Mouse (Mus musculus): Measurements from ENCODE around the gene Chuk. TPM values are rescaled to one million over a fixed set of nuclear protein-coding genes. Genes with fewer than 3 reads are reported as not detected.
A peak's percentile ranks its signal among the peaks of the same experiment; 100 is the strongest.

Chuk gene
- 42.5 and 46.8 TPM in 2 replicates for polyA plus RNA-seq (2015; fragmentation: Nextera tagmentation; extraction: Ambion mirVana)

- ATAC-seq (ENCODE audit: low FRiP score, low read depth): peak; percentile 98
- Histone ChIP-seq H3K27ac (0 out of 2 replicates have a peak within 1 kb of the TSS, but pooled peaks have one; percentile 28), H3K4me1 (peaks cover 18% of the 10 kb centered on the region), H3K4me2 (replicated peaks) (peak within 1 kb of the TSS; percentile 94), H3K27me3 (no peaks in the 10 kb centered on the region), H3K36me3 (peaks cover 27% of the 10 kb centered on the region), H3K9ac (peak within 1 kb of the TSS; percentile 96), H3K4me3 (peak within 1 kb of the TSS; percentile 91), H3K9me3 (no peaks in the 10 kb centered on the region)
- under 1% methylated on average over 66 of the region's 67 CpGs for WGBS
Measured at GRCm38 (mm10) chr19:44106831-44107660, at the start of gene Chuk. Gene Chuk, minus strand, starts transcription at chr19:44107480.

GRCm38 (mm10) chr19:44157005-44157404 is 49.7 kb upstream of the Chuk start:
- peaks cover 41% of the 10 kb centered on the region for H3K27me3 ChIP-seq
- H3K4me1 ChIP-seq: no peaks in the 10 kb centered on the region
- H3K27ac ChIP-seq: no peak overlapping the region
- ATAC-seq (ENCODE audit: low FRiP score, low read depth): no peak
- H3K4me2 ChIP-seq (replicated peaks): no peak overlapping the region
- no peaks in the 10 kb centered on the region for H3K36me3 ChIP-seq
- H3K9me3 ChIP-seq: no peaks in the 10 kb centered on the region
- WGBS: 92% methylated on average over 10 of the region's 10 CpGs
- no peak overlapping the region for H3K9ac ChIP-seq
- H3K4me3 ChIP-seq: no peak overlapping the region

DNA sequence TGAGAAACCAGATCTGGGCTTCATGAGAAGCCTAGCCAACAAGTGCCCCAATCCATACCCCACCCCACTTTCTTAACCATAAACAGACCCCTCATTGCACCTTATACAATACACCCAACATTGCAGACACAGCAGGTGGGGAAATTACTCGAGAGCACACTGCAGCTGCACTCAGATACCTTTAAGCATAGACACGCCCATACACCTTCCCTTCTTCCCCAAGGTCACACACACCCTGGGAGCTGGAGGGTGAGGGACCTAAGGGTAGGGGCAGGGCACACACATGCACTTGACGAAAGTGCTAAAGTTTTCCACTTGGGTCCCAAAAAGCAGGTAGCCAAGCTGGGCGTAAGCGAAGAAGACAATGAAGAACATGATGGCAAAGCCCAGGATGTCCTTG is 46.5 kb upstream of the Chuk start:
- Histone ChIP-seq H3K9ac (no peak overlapping the region), H3K36me3 (no peaks in the 10 kb centered on the region), H3K4me3 (no peak overlapping the region), H3K4me2 (replicated peaks) (no peak overlapping the region), H3K27ac (no peak overlapping the region), H3K27me3 (peaks cover 53% of the 10 kb centered on the region), H3K4me1 (no peaks in the 10 kb centered on the region), H3K9me3 (no peaks in the 10 kb centered on the region)
- 77% methylated on average over 5 of the region's 5 CpGs for WGBS
- no peak for ATAC-seq (ENCODE audit: low FRiP score, low read depth)

GRCm38 (mm10) chr19:44148991-44149390 is 41.7 kb upstream of the Chuk start:
- 69% methylated on average over 2 of the region's 2 CpGs for WGBS
- no peak overlapping the region for H3K27ac ChIP-seq
- no peak for ATAC-seq (ENCODE audit: low FRiP score, low read depth)
- no peaks in the 10 kb centered on the region for H3K9me3 ChIP-seq
- H3K27me3 ChIP-seq: peaks cover 21% of the 10 kb centered on the region
- peaks cover 10% of the 10 kb centered on the region for H3K4me1 ChIP-seq
- no peak overlapping the region for H3K4me3 ChIP-seq
- no peak overlapping the region for H3K4me2 ChIP-seq (replicated peaks)
- H3K36me3 ChIP-seq: peaks cover 7% of the 10 kb centered on the region; the same call in 1 of the 2 replicates
- no peak overlapping the region for H3K9ac ChIP-seq

DNA sequence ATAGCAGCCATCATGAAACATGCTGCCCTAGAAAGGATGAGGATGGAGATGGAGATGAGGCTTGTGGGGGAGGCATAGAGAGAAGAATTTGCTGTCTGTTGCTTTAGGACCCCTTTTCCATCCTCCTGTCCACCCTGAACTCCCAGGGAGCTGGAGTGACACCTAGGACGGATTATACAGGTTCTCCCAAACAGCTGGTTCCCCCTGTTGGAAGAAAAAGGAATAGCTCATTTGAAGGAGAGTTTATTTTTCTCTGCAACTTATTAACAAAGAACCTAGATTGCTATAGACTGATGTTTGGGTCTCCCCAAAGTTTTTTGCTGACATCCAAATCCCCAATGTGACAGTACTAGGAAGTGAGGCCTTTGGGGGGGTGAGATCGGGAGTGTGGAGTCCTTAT is 41.1 kb upstream of the Chuk start:
- Histone ChIP-seq H3K4me1 (peaks cover 10% of the 10 kb centered on the region), H3K36me3 (peaks cover 11% of the 10 kb centered on the region), H3K4me3 (no peak overlapping the region), H3K27me3 (peaks cover 17% of the 10 kb centered on the region), H3K4me2 (replicated peaks) (no peak overlapping the region), H3K9ac (no peak overlapping the region), H3K27ac (no peak overlapping the region), H3K9me3 (no peaks in the 10 kb centered on the region)
- 30% methylated on average over 2 of the region's 2 CpGs for WGBS
- ATAC-seq (ENCODE audit: low FRiP score, low read depth): no peak

GRCm38 (mm10) chr19:44146951-44147350 is 39.7 kb upstream of the Chuk start:
- H3K36me3 ChIP-seq: peaks cover 25% of the 10 kb centered on the region

GRCm38 (mm10) chr19:44146568-44146879 is 39.2 kb upstream of the Chuk start:
- Histone ChIP-seq H3K9ac (0 out of 2 replicates have a peak overlapping the region, but pooled peaks have one; percentile 73), H3K27me3 (peaks cover 10% of the 10 kb centered on the region), H3K4me3 (peak overlapping the region; percentile 77), H3K9me3 (no peaks in the 10 kb centered on the region), H3K27ac (no peak overlapping the region), H3K4me1 (peaks cover 10% of the 10 kb centered on the region), H3K36me3 (peaks cover 30% of the 10 kb centered on the region), H3K4me2 (replicated peaks) (peak overlapping the region; percentile 83)
- no peak for ATAC-seq (ENCODE audit: low FRiP score, low read depth)
- WGBS: 68% methylated on average over 9 of the region's 9 CpGs

More at GRCm38 (mm10) chr19:44146951-44147350, 39.7 kb upstream of the Chuk start:
- WGBS: 95% methylated on average over 8 of the region's 8 CpGs
- Histone ChIP-seq H3K4me3 (no peak overlapping the region), H3K4me1 (peaks cover 10% of the 10 kb centered on the region), H3K9ac (no peak overlapping the region), H3K9me3 (no peaks in the 10 kb centered on the region), H3K27me3 (peaks cover 12% of the 10 kb centered on the region), H3K27ac (no peak overlapping the region), H3K4me2 (replicated peaks) (no peak overlapping the region)
- no peak for ATAC-seq (ENCODE audit: low FRiP score, low read depth)

DNA sequence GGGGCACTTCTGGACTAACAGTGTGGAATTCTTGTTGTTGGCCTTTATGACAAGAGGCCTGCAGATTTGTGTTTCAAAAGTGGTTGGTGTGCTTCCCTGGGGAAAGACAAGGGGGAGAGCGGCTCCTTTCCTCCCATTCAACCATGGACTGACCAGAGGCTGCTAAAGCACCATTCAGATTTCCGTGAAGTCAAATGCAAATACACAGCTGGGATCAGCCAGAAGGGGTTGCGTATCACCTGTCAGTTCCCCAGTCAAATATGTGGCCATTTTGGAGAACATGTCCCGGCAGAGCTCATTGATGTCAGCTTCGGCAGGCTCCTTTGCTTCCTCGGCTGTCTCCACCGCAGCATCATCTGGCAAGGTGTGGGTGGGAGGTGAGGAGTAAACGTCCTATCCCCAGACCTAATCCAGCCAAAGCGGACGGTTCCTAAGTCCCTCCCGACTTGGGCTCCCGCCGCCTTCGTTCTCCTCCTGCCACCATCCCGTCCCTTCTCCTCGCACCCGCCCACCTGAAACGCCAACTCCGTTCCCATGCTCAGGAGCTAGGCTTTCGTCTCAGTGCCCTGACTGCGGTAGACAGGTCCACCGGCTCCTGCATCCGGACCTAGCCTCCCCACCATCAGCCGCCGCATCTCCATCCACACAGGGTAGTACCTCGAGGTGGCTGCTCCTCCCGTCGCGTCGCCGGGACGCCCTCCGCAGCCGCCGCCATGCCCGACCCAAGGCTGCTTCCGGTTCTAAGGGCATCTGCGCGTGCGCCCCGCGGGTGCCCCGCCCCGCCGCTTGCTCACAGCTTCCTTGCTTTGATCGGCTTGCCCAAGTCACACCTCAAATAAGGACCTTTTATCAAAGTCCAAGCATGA is 38.7 kb upstream of the Chuk start, which contains the start of gene Bloc1s2:
TSS of gene Bloc1s2 (minus strand) at position 745 of the 866 bp plus-strand sequence.
- H3K4me2 ChIP-seq (replicated peaks): peak within 1 kb of the TSS; percentile 83
- WGBS: 2% methylated on average over 46 of the region's 46 CpGs

GRCm38 (mm10) chr19:44144366-44144765 is 37.1 kb upstream of the Chuk start:
- 92% methylated on average over 9 of the region's 9 CpGs for WGBS
- no peak for ATAC-seq (ENCODE audit: low FRiP score, low read depth)

More for the DNA sequence above, 38.7 kb upstream of the Chuk start, which contains the start of gene Bloc1s2:
- Histone ChIP-seq H3K36me3 (peaks cover 35% of the 10 kb centered on the region), H3K27ac (0 out of 2 replicates have a peak within 1 kb of the TSS, but pooled peaks have one; percentile 34), H3K9ac (peak within 1 kb of the TSS; percentile 73), H3K9me3 (no peaks in the 10 kb centered on the region), H3K27me3 (peaks cover 10% of the 10 kb centered on the region), H3K4me1 (peaks cover 10% of the 10 kb centered on the region), H3K4me3 (peak within 1 kb of the TSS; percentile 77)
- ATAC-seq (ENCODE audit: low FRiP score, low read depth): peak; percentile 78

GRCm38 (mm10) chr19:44135960-44136485 is 28.7 kb upstream of the Chuk start:
- ATAC-seq (ENCODE audit: low FRiP score, low read depth): no peak

More at GRCm38 (mm10) chr19:44144366-44144765, 37.1 kb upstream of the Chuk start:
- Histone ChIP-seq H3K4me2 (replicated peaks) (no peak overlapping the region), H3K4me1 (peaks cover 10% of the 10 kb centered on the region), H3K36me3 (peaks cover 49% of the 10 kb centered on the region), H3K9me3 (no peaks in the 10 kb centered on the region), H3K4me3 (no peak overlapping the region), H3K9ac (no peak overlapping the region), H3K27me3 (peaks cover 5% of the 10 kb centered on the region; the same call in 1 of the 2 replicates), H3K27ac (no peak overlapping the region)

GRCm38 (mm10) chr19:44135072-44135959 is 28.0 kb upstream of the Chuk start, which contains the start of gene Cwf19l1:
Gene Cwf19l1, minus strand, starts transcription at chr19:44135876.
- Histone ChIP-seq H3K4me3 (peak within 1 kb of the TSS; percentile 80), H3K9ac (peak within 1 kb of the TSS; percentile 81), H3K27me3 (no peaks in the 10 kb centered on the region), H3K9me3 (peaks cover 5% of the 10 kb centered on the region; the same call in 1 of the 2 replicates), H3K4me2 (replicated peaks) (peak within 1 kb of the TSS; percentile 81), H3K27ac (peak within 1 kb of the TSS; percentile 87), H3K36me3 (peaks cover 40% of the 10 kb centered on the region), H3K4me1 (peaks cover 8% of the 10 kb centered on the region)
- ATAC-seq (ENCODE audit: low FRiP score, low read depth): peak; percentile 90
- under 1% methylated on average over 45 of the region's 45 CpGs for WGBS

More at GRCm38 (mm10) chr19:44135960-44136485, 28.7 kb upstream of the Chuk start:
- H3K27me3 ChIP-seq: no peaks in the 10 kb centered on the region
- H3K4me3 ChIP-seq: peak overlapping the region; percentile 80
- peaks cover 8% of the 10 kb centered on the region for H3K4me1 ChIP-seq
- H3K4me2 ChIP-seq (replicated peaks): peak overlapping the region; percentile 61
- no peak overlapping the region for H3K27ac ChIP-seq
- WGBS: 31% methylated on average over 7 of the region's 7 CpGs
- peak overlapping the region; percentile 51 for H3K9ac ChIP-seq
- peaks cover 38% of the 10 kb centered on the region for H3K36me3 ChIP-seq
- H3K9me3 ChIP-seq: peaks cover 5% of the 10 kb centered on the region; the same call in 1 of the 2 replicates

All from limb, embryonic 13.5 days (tissue).